Mouse (Mus musculus): ENCODE measurements around the gene Ifnl3.

DNA sequence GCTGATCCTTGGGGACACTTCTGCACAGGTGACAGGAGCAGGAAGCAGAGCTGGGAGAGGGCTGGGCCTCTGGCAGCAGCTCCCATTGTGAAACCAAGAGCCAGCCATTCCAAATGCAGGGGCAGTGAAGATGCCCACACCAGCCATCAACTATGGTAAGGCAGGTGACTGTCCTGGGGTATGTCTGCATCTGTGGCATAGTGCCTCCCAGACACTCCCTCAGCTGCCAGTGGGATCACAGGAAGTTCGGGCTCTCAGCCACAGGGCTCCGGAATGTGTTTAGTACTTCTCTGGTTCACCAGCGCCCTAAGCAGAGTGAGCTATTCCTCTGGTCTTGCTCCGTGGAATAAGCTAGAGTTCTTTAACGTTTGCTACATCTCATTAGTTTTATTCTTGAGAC is 34.4 kb downstream of the Ifnl3 start:
- TF ChIP-seq CTCF (IDR thresholded peaks at IDR 0.05; ENCODE audit: low read depth, low read length) (no peak), POLR2A (IDR thresholded peaks at IDR 0.05; ENCODE audit: extremely low read depth, insufficient read depth, low read length) (no peak)
